Mouse (Mus musculus) cortical plate, adult 2 months (tissue): ENCODE results near the gene Ostf1.

Experiments
- CTCF ChIP-seq: fragments of 200-500 bp; IDR thresholded peaks from 2 replicates; pipeline ENCODE4 v1.5.1; 2011; ENCODE audit warnings: mild to moderate bottlenecking, control low read depth, low read length; ENCODE audit not compliant: insufficient read depth; ENCODE audit errors: extremely low read depth
- POLR2A ChIP-seq: fragments of 200-500 bp; IDR thresholded peaks from 2 replicates; pipeline ENCODE4 v1.6.1; 2011; ENCODE audit warnings: mild to moderate bottlenecking, low read length, control low read depth; ENCODE audit not compliant: insufficient read depth; ENCODE audit errors: extremely low read depth

- TF ChIP-seq CTCF (no peak), POLR2A (no peak)
Observed at GRCm38 (mm10) chr19:18593722-18594121, 37.9 kb downstream of the Ostf1 start.
